Mouse (Mus musculus) C2C12 (cell line): Measurements from ENCODE around the gene Ube4b. TPM values are rescaled to one million over a fixed set of nuclear protein-coding genes. Genes with fewer than 3 reads are reported as not detected.

Experiments
- H3K27me3 ChIP-seq: one replicate; pipeline ENCODE4 v1.6.1; 2011; ENCODE audit not compliant: control insufficient read depth, insufficient read depth, insufficient read length
- H3K36me3 ChIP-seq: one replicate; pipeline ENCODE4 v1.6.1; 2011; ENCODE audit not compliant: control insufficient read depth, insufficient read depth
- H3K4me3 ChIP-seq: one replicate; pipeline ENCODE4 v1.5.1; 2011; ENCODE audit warnings: mild to moderate bottlenecking, control low read depth; ENCODE audit not compliant: poor library complexity, insufficient read depth, severe bottlenecking
- H3K79me2 ChIP-seq: one replicate; pipeline ENCODE4 v1.6.1; 2011; ENCODE audit not compliant: control insufficient read depth, insufficient read depth
- H3K79me3 ChIP-seq: one replicate; pipeline ENCODE4 v1.6.1; 2011; ENCODE audit warnings: low read depth, control low read depth
- H3ac ChIP-seq: one replicate; pipeline ENCODE3; 2011; ENCODE audit warnings: low read depth; ENCODE audit not compliant: control insufficient read depth, insufficient read length
- CEBPB ChIP-seq: IDR thresholded peaks from one replicate; pipeline ENCODE4 v1.6.1; 2011; ENCODE audit warnings: low read depth, mild to moderate bottlenecking, control low read depth, moderate library complexity
- CTCF ChIP-seq: IDR thresholded peaks from one replicate; pipeline ENCODE4 v1.5.1; 2011; ENCODE audit not compliant: control insufficient read depth, insufficient read depth, insufficient read length
- FOSL1 ChIP-seq: IDR thresholded peaks from one replicate; pipeline ENCODE4 v1.8.0; 2011; ENCODE audit warnings: mild to moderate bottlenecking, low read length; ENCODE audit not compliant: poor library complexity, insufficient read depth, severe bottlenecking
- MAX ChIP-seq: IDR thresholded peaks from one replicate; pipeline ENCODE4 v1.6.1; 2011; ENCODE audit warnings: mild to moderate bottlenecking, control low read depth
- MYOD1 ChIP-seq: IDR thresholded peaks from one replicate; pipeline ENCODE4 v1.6.1; 2011; ENCODE audit warnings: low read depth; ENCODE audit not compliant: control insufficient read depth, insufficient read length
- MYOG ChIP-seq: IDR thresholded peaks from one replicate; pipeline ENCODE4 v1.6.1; 2011; ENCODE audit not compliant: control insufficient read depth, insufficient read length; ENCODE audit errors: extremely low read depth
- USF1 ChIP-seq: IDR thresholded peaks from one replicate; pipeline ENCODE4 v1.6.1; 2011; ENCODE audit warnings: low read depth, mild to moderate bottlenecking, control low read depth, moderate library complexity
- polyA plus RNA-seq: library from polyadenylated mRNA; unstranded; fragments of >200 nt; fragmentation: generic; extraction: Trizol; gene quantifications from one replicate; pipeline ENCODE4 v1.2.1, GENCODE M21; 2012; ENCODE audit warnings: missing spikeins

Ube4b gene
- polyA plus RNA-seq, 1 experiment: 51.6 TPM

GRCm38 (mm10) chr4:149365702-149366370 is 60.7 kb downstream of the Ube4b start:
- Histone ChIP-seq H3K4me3 (no peak overlapping the region), H3K79me3 (no peaks in the 10 kb centered on the region), H3K27me3 (no peaks in the 10 kb centered on the region), H3K36me3 (peaks cover 63% of the 10 kb centered on the region), H3K79me2 (no peaks in the 10 kb centered on the region), H3ac (no peak overlapping the region)
- TF ChIP-seq MYOD1: no peak
- TF ChIP-seq MAX: no peak
- TF ChIP-seq CTCF: no peak
- no peak for TF ChIP-seq MYOG
- TF ChIP-seq USF1: no peak
- no peak for TF ChIP-seq FOSL1
- no peak for TF ChIP-seq CEBPB

DNA sequence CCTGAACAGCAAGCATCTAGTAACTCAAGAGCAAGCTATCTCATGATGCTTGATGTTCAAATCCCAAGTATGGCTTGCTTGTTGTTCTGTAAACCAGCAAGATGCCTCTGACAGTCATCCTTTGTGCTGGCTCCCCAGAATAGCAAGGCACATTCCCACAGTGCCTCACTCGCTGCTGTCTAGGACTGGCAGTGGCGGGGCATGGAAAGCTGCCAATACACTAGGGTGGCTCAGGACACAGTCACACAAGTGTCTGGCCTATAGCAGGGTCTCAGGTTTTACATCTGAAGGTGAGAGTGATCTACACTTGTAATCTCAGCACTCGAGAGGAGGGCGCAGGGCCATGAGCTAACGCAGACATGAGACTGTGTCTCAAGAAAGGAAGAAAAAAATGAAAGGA is 61.7 kb downstream of the Ube4b start:
- no peak overlapping the region for H3K4me3 ChIP-seq
- H3K79me3 ChIP-seq: no peaks in the 10 kb centered on the region
- TF ChIP-seq MAX: no peak
- no peak for TF ChIP-seq CTCF
- TF ChIP-seq MYOD1: no peak
- no peak for TF ChIP-seq FOSL1
- peaks cover 63% of the 10 kb centered on the region for H3K36me3 ChIP-seq
- H3ac ChIP-seq: no peak overlapping the region
- H3K79me2 ChIP-seq: no peaks in the 10 kb centered on the region
- no peaks in the 10 kb centered on the region for H3K27me3 ChIP-seq

DNA sequence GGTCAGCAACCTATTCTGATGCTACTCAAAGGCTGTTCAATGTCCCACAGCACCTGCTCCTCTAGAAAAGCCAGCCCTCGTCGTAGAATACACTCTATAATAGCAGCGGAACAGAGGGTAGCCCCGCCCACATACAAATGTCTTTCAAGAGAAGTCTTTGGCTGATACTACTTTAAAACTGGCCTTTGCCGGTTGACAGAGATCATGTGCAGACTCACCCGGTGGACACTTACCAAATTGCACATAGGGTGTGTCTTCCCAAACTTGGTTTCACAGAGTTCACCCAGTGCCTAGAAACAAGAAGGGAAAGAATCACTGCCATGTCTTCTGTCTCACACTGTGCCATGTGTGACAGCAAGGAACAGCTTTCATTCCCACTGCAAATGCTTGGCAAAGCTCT is 65.5 kb downstream of the Ube4b start:
- H3ac ChIP-seq: no peak overlapping the region
- no peaks in the 10 kb centered on the region for H3K27me3 ChIP-seq
- H3K36me3 ChIP-seq: peaks cover 64% of the 10 kb centered on the region
- H3K4me3 ChIP-seq: no peak overlapping the region
- H3K79me3 ChIP-seq: no peaks in the 10 kb centered on the region
- no peaks in the 10 kb centered on the region for H3K79me2 ChIP-seq
- TF ChIP-seq MYOD1 (no peak), USF1 (no peak), MYOG (no peak), CEBPB (no peak), CTCF (no peak), FOSL1 (no peak), MAX (no peak)

- Histone ChIP-seq H3K79me2 (no peaks in the 10 kb centered on the region), H3K36me3 (peaks cover 68% of the 10 kb centered on the region), H3K4me3 (no peak overlapping the region), H3K79me3 (no peaks in the 10 kb centered on the region), H3K27me3 (no peaks in the 10 kb centered on the region), H3ac (no peak overlapping the region)
- TF ChIP-seq USF1 (no peak), CTCF (no peak), MYOG (no peak), CEBPB (no peak), MYOD1 (no peak), MAX (no peak), FOSL1 (no peak)
These were observed 65.9 kb downstream of the Ube4b start for GRCm38 (mm10) chr4:149360647-149361046.

- no peaks in the 10 kb centered on the region for H3K79me2 ChIP-seq
- H3ac ChIP-seq: no peak overlapping the region
- no peaks in the 10 kb centered on the region for H3K27me3 ChIP-seq
- no peak overlapping the region for H3K4me3 ChIP-seq
- TF ChIP-seq USF1 (no peak), CTCF (no peak), CEBPB (no peak), FOSL1 (no peak), MAX (no peak), MYOG (no peak), MYOD1 (no peak)
- peaks cover 68% of the 10 kb centered on the region for H3K36me3 ChIP-seq
- no peaks in the 10 kb centered on the region for H3K79me3 ChIP-seq
These were observed 68.6 kb downstream of the Ube4b start for GRCm38 (mm10) chr4:149357982-149358381.

DNA sequence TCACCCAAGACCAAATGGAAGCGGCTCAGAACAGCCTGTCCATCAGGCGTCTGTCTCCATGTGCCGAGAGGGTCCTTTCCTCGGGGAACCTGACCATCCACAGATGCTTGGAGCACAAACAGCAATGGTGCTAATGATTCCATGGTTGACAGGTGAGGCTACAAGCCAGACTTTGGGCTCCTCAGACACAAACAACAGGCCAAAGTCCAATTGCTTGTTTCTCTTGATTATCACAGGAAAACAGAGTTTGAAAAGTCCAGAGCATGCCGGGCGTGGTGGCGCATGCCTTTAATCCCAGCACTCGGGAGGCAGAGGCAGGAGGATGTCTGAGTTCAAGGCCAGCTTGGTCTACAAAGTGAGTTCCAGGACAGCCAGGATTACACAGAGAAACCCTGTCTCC is 71.9 kb downstream of the Ube4b start:
- H3K27me3 ChIP-seq: no peaks in the 10 kb centered on the region
- TF ChIP-seq MAX (no peak), FOSL1 (no peak), CEBPB (no peak), USF1 (no peak), MYOD1 (no peak)

More for the DNA sequence above, 71.9 kb downstream of the Ube4b start:
- H3K36me3 ChIP-seq: peaks cover 69% of the 10 kb centered on the region
- H3K4me3 ChIP-seq: no peak overlapping the region
- H3K79me2 ChIP-seq: no peaks in the 10 kb centered on the region
- no peaks in the 10 kb centered on the region for H3K79me3 ChIP-seq
- H3ac ChIP-seq: no peak overlapping the region
